Mouse (Mus musculus) adrenal gland, adult 10 weeks (tissue): Measurements from ENCODE around the gene Cby3. TPM values are rescaled to one million over a fixed set of nuclear protein-coding genes. Genes with fewer than 3 reads are reported as not detected.

ENCODE experiments used
- polyA plus RNA-seq: library from polyadenylated mRNA; stranded (reverse); fragments of 350-450 nt; fragmentation: Illumina TruSeq; extraction: RNeasy Lipid Tissue Mini Kit (QIAGEN cat#74804); gene quantifications from one replicate; pipeline ENCODE4 v1.2.3, GENCODE M21; 2014; ENCODE audit warnings: low read depth, low replicate concordance

Gene Cby3
- not detected for polyA plus RNA-seq

GRCm38 (mm10) chr11:50354162-50354561 is at the start of gene Cby3:
TSS of gene Cby3 (plus strand) at chr11:50354462.

GRCm38 (mm10) chr11:50325496-50326301 is 28.6 kb upstream of the Cby3 start, which contains the start of gene Canx:
TSS of gene Canx (minus strand) at chr11:50325673.

DNA sequence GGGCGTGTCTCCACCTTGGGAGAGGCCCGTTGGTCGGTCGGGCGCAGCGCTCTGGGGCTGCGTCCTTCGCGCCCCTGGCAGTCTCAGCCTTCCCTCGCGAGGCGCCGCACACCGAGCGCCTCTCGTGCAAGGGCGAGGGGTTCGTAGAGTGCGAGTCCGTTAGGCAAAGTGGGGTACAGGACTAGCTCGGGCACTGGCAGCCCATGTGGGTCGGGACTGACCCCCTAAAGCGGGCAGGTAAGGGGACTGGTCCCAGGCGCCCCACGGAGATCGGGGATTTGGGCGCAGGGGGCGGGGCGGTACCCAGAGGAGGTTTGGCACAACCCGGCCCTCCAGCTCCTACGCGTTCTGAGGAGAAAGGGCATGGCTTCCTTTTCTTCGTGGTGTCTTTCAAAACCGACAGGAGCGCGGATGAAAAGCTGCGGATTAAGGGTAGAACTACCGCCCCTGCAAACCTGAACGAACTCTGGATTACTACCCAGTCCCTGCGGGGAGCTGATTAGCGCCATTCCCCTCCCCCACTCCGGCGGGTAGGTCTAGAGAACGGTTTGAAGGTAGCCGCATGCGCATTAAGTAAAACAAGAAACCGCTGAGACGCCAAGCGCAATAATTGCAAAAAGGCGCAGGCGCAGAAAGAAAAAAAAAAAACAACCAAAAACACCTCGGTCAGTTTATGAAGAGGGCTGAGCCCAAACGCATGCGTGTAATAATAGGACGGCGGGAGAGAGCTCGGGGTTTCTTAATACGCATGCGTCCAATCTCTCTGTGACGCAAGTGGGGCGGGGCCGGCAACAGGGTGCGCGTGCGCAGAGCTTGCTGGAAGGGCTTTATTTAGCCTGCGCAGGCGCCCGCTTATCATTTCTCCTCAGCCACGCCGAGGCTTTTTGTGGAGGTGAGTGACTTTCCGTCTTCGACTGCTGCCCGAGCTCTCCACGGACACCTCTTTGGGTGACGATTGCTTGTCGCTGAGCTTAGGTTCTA is 22.9 kb downstream of the Cby3 start, which contains the start of gene Hnrnph1:
TSS of gene Hnrnph1 (plus strand) at position 80 of the 981 bp plus-strand sequence.

Other genes with a start within 250 kb of the Cby3 start
- 19.7 TPM for gene Tbc1d9b, start 223.1 kb upstream of the Cby3 start, polyA plus RNA-seq
- gene Mrnip, start 180.0 kb upstream of the Cby3 start, polyA plus RNA-seq = 0.52 TPM
- gene Sqstm1, start 143.6 kb upstream of the Cby3 start, polyA plus RNA-seq = 988 TPM
- gene Mgat4b, start 143.6 kb upstream of the Cby3 start, polyA plus RNA-seq = 6.1 TPM
- not detected for gene Ltc4s, start 115.8 kb upstream of the Cby3 start, polyA plus RNA-seq
- gene Maml1, start 62.2 kb upstream of the Cby3 start, polyA plus RNA-seq = 10.7 TPM
- gene Canx, start 28.8 kb upstream of the Cby3 start, polyA plus RNA-seq = 893 TPM
- gene Hnrnph1, start 22.5 kb downstream of the Cby3 start, polyA plus RNA-seq = 885 TPM
- gene Rufy1, start 76.7 kb downstream of the Cby3 start, polyA plus RNA-seq = 52.7 TPM
- 1.7 TPM for gene Adamts2, start 247.6 kb downstream of the Cby3 start, polyA plus RNA-seq